Comparison of ENCODE assay signal across 7 mouse cellular contexts in the genomic region with DNA sequence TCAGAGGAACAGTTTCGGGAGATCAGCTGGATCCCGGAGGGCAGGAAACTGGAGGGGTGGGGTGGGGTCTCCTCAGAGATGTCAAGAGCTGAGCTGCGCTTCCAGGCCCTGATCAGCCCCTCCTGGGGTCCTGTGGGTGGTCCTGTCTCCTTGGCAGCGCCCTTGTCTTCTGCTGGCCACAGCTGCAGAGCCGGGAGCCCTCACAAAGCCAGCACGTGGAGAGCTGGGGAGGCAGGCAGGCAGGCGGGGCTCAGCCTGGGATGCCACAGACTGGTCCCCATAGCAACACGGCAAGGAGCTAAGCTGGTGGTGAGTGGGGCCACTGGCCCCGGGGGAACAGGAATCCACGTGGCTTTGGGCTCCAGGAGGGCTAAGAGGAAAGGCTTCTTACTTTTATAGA. TPM values are rescaled to one million over a fixed set of nuclear protein-coding genes. Genes with fewer than 3 reads are reported as not detected.
A peak's percentile ranks its signal among the peaks of the same experiment; 100 is the strongest.
DNase-seq lines count a peak whose midpoint lies in the region; ATAC-seq and TF ChIP-seq lines count a peak whose summit lies in the region.

A gene (minus strand): TSS at position 272 of the 400 bp plus-strand sequence.

- no peaks in the 10 kb centered on the region for H3K79me2 ChIP-seq in CH12.LX (replicated peaks; ENCODE audit: control insufficient read depth, extremely low read depth, insufficient read depth, poor library complexity, severe bottlenecking)

- TF ChIP-seq POLR2A in CH12.LX (IDR thresholded peaks at IDR 0.05; ENCODE audit: low read depth, low read length), result no peak

- ATAC-seq in embryonic facial prominence, embryonic 12.5 days (ENCODE audit: insufficient number of reproducible peaks, insufficient read depth, low FRiP score, low TSS enrichment), result peak; percentile 90
- peak; percentile 70 to 77 for ATAC-seq in hematopoietic stem cell, adult 5-6 weeks (replicated peaks in 1 of 2; ENCODE audit: insufficient read depth in 1 of 2, low FRiP score in 2 of 2, low TSS enrichment in 1 of 2, low read depth in 1 of 2, poor library complexity in 2 of 2, severe bottlenecking in 2 of 2)
- peak; percentile 95 for ATAC-seq in midbrain, embryonic 16.5 days

- H3K27ac ChIP-seq in CH12.LX (ENCODE audit: insufficient read depth, low read depth), result no peak within 1 kb of the TSS
- peak within 1 kb of the TSS; percentile 4; the same call in 1 of the 2 replicates for H3K27ac ChIP-seq in embryonic facial prominence, embryonic 12.5 days
- H3K27ac ChIP-seq in midbrain, embryonic 16.5 days (ENCODE audit: low read length), result peak within 1 kb of the TSS; percentile 15

- no peak for TF ChIP-seq CTCF in CH12.LX (conservative IDR thresholded peaks at IDR 0.05 in 1 of 2, IDR thresholded peaks at IDR 0.05 in 1 of 2; ENCODE audit: low read depth in 2 of 2, low read length in 2 of 2)

- TF ChIP-seq EP300 in CH12.LX (IDR thresholded peaks at IDR 0.05; ENCODE audit: low read length), result no peak

- in situ Hi-C loops in CH12.LX (cut with MboI; ENCODE audit: low pct_ligation_motif_present, low pct_unique_long_range_greater_than_20kb, low sequenced_read_pairs), result loop anchor here (5.0 kb wide), 1 partner anchor 57 kb away; no protein-coding TSS in a partner anchor

- H3K4me3 ChIP-seq in CH12.LX (replicated peaks in 1 of 3; ENCODE audit: low read depth in 2 of 3, low read length in 2 of 3, poor library complexity in 1 of 3), result no peak within 1 kb of the TSS
- H3K4me3 ChIP-seq in embryonic facial prominence, embryonic 12.5 days, result peak within 1 kb of the TSS; percentile 28
- H3K4me3 ChIP-seq in midbrain, embryonic 16.5 days (ENCODE audit: low read depth, low read length), result peak within 1 kb of the TSS; percentile 41

- H3K4me2 ChIP-seq in CH12.LX (ENCODE audit: insufficient read depth, low read depth, poor library complexity, severe bottlenecking), result no peak within 1 kb of the TSS
- peak within 1 kb of the TSS; percentile 64 for H3K4me2 ChIP-seq in embryonic facial prominence, embryonic 12.5 days (replicated peaks)
- peak within 1 kb of the TSS; percentile 75 for H3K4me2 ChIP-seq in midbrain, embryonic 16.5 days (ENCODE audit: low read length)

- peaks cover 2 to 25% of the 10 kb centered on the region in 2 experiments; a peak in 2 of 4 replicates for H3K4me1 ChIP-seq in CH12.LX (ENCODE audit: control insufficient read depth in 1 of 2, insufficient read depth in 2 of 2)
- peaks cover 27% of the 10 kb centered on the region for H3K4me1 ChIP-seq in embryonic facial prominence, embryonic 12.5 days
- peaks cover 25% of the 10 kb centered on the region for H3K4me1 ChIP-seq in midbrain, embryonic 16.5 days (ENCODE audit: control insufficient read depth, insufficient read depth, low read length)

- WGBS in embryonic facial prominence, embryonic 12.5 days, result 4% methylated on average over 10 of the region's 10 CpGs
- under 1% methylated on average over 10 of the region's 10 CpGs for WGBS in midbrain, embryonic 16.5 days

- DNase-seq in 3T3-L1 (ENCODE audit: low read depth, low spot score) (peak; percentile 77), CH12.LX (ENCODE audit: extremely low read depth) (no peak)
- DNase-seq in layer of hippocampus, postnatal 36 days, result peak; percentile 55 to 69
- DNase-seq in testis, postnatal 10 days (ENCODE audit: low spot score), result peak; percentile 61

- no peak within 1 kb of the TSS for H3K9ac ChIP-seq in CH12.LX (ENCODE audit: insufficient read depth, low read depth)
- H3K9ac ChIP-seq in embryonic facial prominence, embryonic 12.5 days, result peak within 1 kb of the TSS; percentile 46; the same call in 1 of the 2 replicates
- H3K9ac ChIP-seq in midbrain, embryonic 16.5 days (ENCODE audit: low read depth, low read length), result peak within 1 kb of the TSS; percentile 63

- H3K36me3 ChIP-seq in CH12.LX (replicated peaks in 1 of 2; ENCODE audit: control insufficient read depth in 1 of 2, insufficient read depth in 1 of 2, low read length in 1 of 2), result no peaks in the 10 kb centered on the region
- H3K36me3 ChIP-seq in embryonic facial prominence, embryonic 12.5 days, result no peaks in the 10 kb centered on the region
- 0 out of 2 replicates have a peak, but pooled peaks cover 2% of the 10 kb centered on the region for H3K36me3 ChIP-seq in midbrain, embryonic 16.5 days (ENCODE audit: control insufficient read depth, insufficient read depth, low read length)

- H3K27me3 ChIP-seq in CH12.LX (replicated peaks), result no peaks in the 10 kb centered on the region
- no peaks in the 10 kb centered on the region for H3K27me3 ChIP-seq in embryonic facial prominence, embryonic 12.5 days
- peaks cover 13% of the 10 kb centered on the region; the same call in 1 of the 2 replicates for H3K27me3 ChIP-seq in midbrain, embryonic 16.5 days (ENCODE audit: control insufficient read depth, insufficient read depth, low read depth, low read length)

- dilution Hi-C loops in CH12.LX (cut with MboI; ENCODE audit: extremely low pct_ligation_motif_present, extremely low pct_unique_long_range_greater_than_20kb, low sequenced_read_pairs), result no loop called here

- no peaks in the 10 kb centered on the region for H3K9me3 ChIP-seq in CH12.LX (replicated peaks; ENCODE audit: low read length)
- H3K9me3 ChIP-seq in embryonic facial prominence, embryonic 12.5 days, result no peaks in the 10 kb centered on the region
- H3K9me3 ChIP-seq in midbrain, embryonic 16.5 days (replicated peaks; ENCODE audit: control insufficient read depth, low read length, poor library complexity, severe bottlenecking), result no peaks in the 10 kb centered on the region

- TF ChIP-seq RAD21 in CH12.LX (IDR thresholded peaks at IDR 0.05; ENCODE audit: low read depth, low read length), result no peak

TF ChIP-seq in CH12.LX, 34 proteins besides CTCF, POLR2A, EP300 and RAD21:
- TF ChIP-seq UBTF (IDR thresholded peaks at IDR 0.05; ENCODE audit: low read depth, low read length) (no peak), KAT2A (IDR thresholded peaks at IDR 0.05; ENCODE audit: insufficient replicate concordance, low read length) (no peak), MAZ (IDR thresholded peaks at IDR 0.05; ENCODE audit: low read depth, low read length) (no peak), ZMIZ1 (IDR thresholded peaks at IDR 0.05; ENCODE audit: low read depth, low read length) (no peak), TCF12 (IDR thresholded peaks at IDR 0.05; ENCODE audit: low read depth, low read length) (no peak), TBP (conservative IDR thresholded peaks at IDR 0.05; ENCODE audit: low read depth, low read length) (no peak), BHLHE40 (IDR thresholded peaks at IDR 0.05; ENCODE audit: low read depth, low read length) (no peak)

RNA-seq across cellular contexts. Expression of the gene that starts here (rescaled TPM):
- total RNA-seq in CH12.LX (2012; rRNA removed) (13.6 and 16.1 TPM in 2 replicates), CH12.LX (2014; rRNA removed) (8.7 and 9.5 TPM in 2 replicates)
- polyA plus RNA-seq in CH12.LX (2012; ENCODE audit: insufficient read length, low read depth), result 14.5 and 15.9 TPM in 2 replicates
- 1.2 and 1.5 TPM in 2 replicates for polyA plus RNA-seq in embryonic facial prominence, embryonic 12.5 days (2016; fragmentation: Nextera tagmentation; extraction: Ambion mirVana)
- total RNA-seq in hematopoietic stem cell, adult 5-6 weeks (2017), result 13.0 and 16.8 TPM in 2 replicates
- 1 to 10 TPM; 6.8 to 6.9 TPM for total RNA-seq in layer of hippocampus, postnatal 36 days (2021)
- polyA plus RNA-seq in midbrain, embryonic 16.5 days (2015; fragmentation: Nextera tagmentation; extraction: Ambion mirVana), result 2.7 and 3.2 TPM in 2 replicates

Comparison
In these comparisons a context has a peak if more than half of its experiments do, and no peak if none do; other contexts are left out.
1. H3K4me3 ChIP-seq: peak in embryonic facial prominence, embryonic 12.5 days (single experiment) and midbrain, embryonic 16.5 days (single experiment); none in CH12.LX (0 of 3).
2. Peak in every context shown above with its lines, with median percentiles within 50 percentile points of each other: ATAC-seq.